Mouse (Mus musculus) CH12.LX (cell line): ENCODE results near the gene Ptprg.

Experiments used
- CTCF ChIP-seq, 2 experiments: IDR thresholded peaks in 1 of 2; conservative IDR thresholded peaks in 1 of 2; 2 replicates each; pipeline ENCODE4 v1.5.1; 2011 to 2012; ENCODE audit warnings: low read depth in 2 of 2, low read length in 2 of 2, improper control_type of control experiment in 1 of 2, inconsistent platforms in 1 of 2, mild to moderate bottlenecking in 1 of 2, moderate library complexity in 1 of 2
- POLR2A ChIP-seq: IDR thresholded peaks from 2 replicates; pipeline ENCODE4 v1.6.1; 2011; ENCODE audit warnings: low read depth, mild to moderate bottlenecking, improper control_type of control experiment, low read length
- ZMIZ1 ChIP-seq: IDR thresholded peaks from 2 replicates; pipeline ENCODE4 v1.6.1; 2012; ENCODE audit warnings: low read depth, mild to moderate bottlenecking, inconsistent platforms, low read length, improper control_type of control experiment

DNA sequence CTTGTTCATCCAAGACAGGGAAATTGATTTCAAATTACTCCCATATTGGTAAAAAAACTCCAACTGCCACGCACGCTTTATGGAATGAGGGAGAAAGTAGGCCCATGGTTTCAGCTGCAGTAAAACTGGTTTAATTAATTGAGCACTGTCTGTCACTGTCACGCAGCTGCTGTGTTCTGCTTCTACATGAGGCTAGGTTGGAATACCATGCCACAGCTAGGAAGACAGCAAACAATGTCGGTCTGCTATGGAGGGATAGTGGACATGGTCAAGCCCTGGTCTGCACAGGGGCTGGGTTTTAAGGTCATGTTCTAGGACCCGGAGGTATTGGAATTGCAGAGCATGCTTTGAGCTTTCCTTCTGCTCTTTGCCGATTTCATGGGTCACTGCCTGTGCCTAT, 30.9 kb downstream of the Ptprg start:
- TF ChIP-seq CTCF (conservative IDR thresholded peaks at IDR 0.05 in 1 of 2, IDR thresholded peaks at IDR 0.05 in 1 of 2; ENCODE audit: low read depth in 2 of 2, low read length in 2 of 2) (no peak), ZMIZ1 (no peak), POLR2A (no peak)
